Mouse (Mus musculus): ENCODE measurements around the gene Nucb1. TPM values are rescaled to one million over a fixed set of nuclear protein-coding genes. Genes with fewer than 3 reads are reported as not detected.

The Nucb1 gene
- polyA plus RNA-seq, 1 experiment = 1,233 TPM

- TF ChIP-seq GATA1 (IDR thresholded peaks at IDR 0.05; ENCODE audit: low read length) = no peak
These were observed 874 bp downstream of the Nucb1 start for GRCm38 (mm10) chr7:45509181-45509882.

GRCm38 (mm10) chr7:45508561-45508960 lies 1.6 kb downstream of the Nucb1 start:
- TF ChIP-seq GATA1 (IDR thresholded peaks at IDR 0.05; ENCODE audit: low read length) = peak; percentile 88

- no peak for TF ChIP-seq GATA1 (IDR thresholded peaks at IDR 0.05; ENCODE audit: low read length)
These were observed 2.6 kb downstream of the Nucb1 start for GRCm38 (mm10) chr7:45507583-45507982.

- no peak for TF ChIP-seq GATA1 (IDR thresholded peaks at IDR 0.05; ENCODE audit: low read length)
These were observed 11.8 kb downstream of the Nucb1 start for GRCm38 (mm10) chr7:45498427-45498826.

- no peak for TF ChIP-seq GATA1 (IDR thresholded peaks at IDR 0.05; ENCODE audit: low read length)
These were observed 15.7 kb downstream of the Nucb1 start for GRCm38 (mm10) chr7:45494548-45494947.

GRCm38 (mm10) chr7:45492951-45493350 lies 17.3 kb downstream of the Nucb1 start:
- TF ChIP-seq GATA1 (IDR thresholded peaks at IDR 0.05; ENCODE audit: low read length) = no peak

- no peak for TF ChIP-seq GATA1 (IDR thresholded peaks at IDR 0.05; ENCODE audit: low read length)
These were observed 17.9 kb downstream of the Nucb1 start for GRCm38 (mm10) chr7:45492225-45492844.

- no peak for TF ChIP-seq GATA1 (IDR thresholded peaks at IDR 0.05; ENCODE audit: low read length)
These were observed 18.9 kb downstream of the Nucb1 start for GRCm38 (mm10) chr7:45491264-45491663.

GRCm38 (mm10) chr7:45490822-45491221 lies 19.4 kb downstream of the Nucb1 start:
- no peak for TF ChIP-seq GATA1 (IDR thresholded peaks at IDR 0.05; ENCODE audit: low read length)

- TF ChIP-seq GATA1 (IDR thresholded peaks at IDR 0.05; ENCODE audit: low read length) = no peak
These were observed 20.6 kb downstream of the Nucb1 start for GRCm38 (mm10) chr7:45489578-45489977.

GRCm38 (mm10) chr7:45488293-45489204 lies 21.7 kb downstream of the Nucb1 start, which contains the start of gene Dhdh:
Gene Dhdh (minus strand): TSS chr7:45488805.
- no peak for TF ChIP-seq GATA1 (IDR thresholded peaks at IDR 0.05; ENCODE audit: low read length)

GRCm38 (mm10) chr7:45487861-45488292 lies 22.3 kb downstream of the Nucb1 start:
- TF ChIP-seq GATA1 (IDR thresholded peaks at IDR 0.05; ENCODE audit: low read length) = no peak

GRCm38 (mm10) chr7:45486761-45487415 lies 23.3 kb downstream of the Nucb1 start, which contains the start of gene Gm45808:
Gene Gm45808 (minus strand): TSS chr7:45486811.
- no peak for TF ChIP-seq GATA1 (IDR thresholded peaks at IDR 0.05; ENCODE audit: low read length)

- peak; percentile 43 for TF ChIP-seq GATA1 (IDR thresholded peaks at IDR 0.05; ENCODE audit: low read length)
These were observed 24.0 kb downstream of the Nucb1 start for GRCm38 (mm10) chr7:45486158-45486557.

- no peak for TF ChIP-seq GATA1 (IDR thresholded peaks at IDR 0.05; ENCODE audit: low read length)
These were observed 28.0 kb downstream of the Nucb1 start for GRCm38 (mm10) chr7:45482166-45482565.
